Mouse (Mus musculus) retina, postnatal 7 days (tissue): ENCODE measurements at regions not wholly inside any gene's neighbourhood (a gene's known extent, or its start where the extent isn't known, plus 50 kb on each side); places are given as distances from the start of the nearest gene placed in this dataset.

Experiments used
- DNase-seq: peaks from one replicate; pipeline ENCODE4 v3.0.0-alpha.2; 2012; ENCODE audit warnings: low read depth, low spot score

- no peak for DNase-seq
Observed at GRCm38 (mm10) chr3:115599281-115599680, 115.6 kb downstream of the S1pr1 start.

- peak; percentile 5 for DNase-seq
Observed at GRCm38 (mm10) chr3:115596523-115596922, 118.3 kb downstream of the S1pr1 start.

GRCm38 (mm10) chr3:115590716-115591115 lies 124.2 kb downstream of the S1pr1 start:
- no peak for DNase-seq

- DNase-seq = no peak
Observed at GRCm38 (mm10) chr3:115588585-115588984, 126.3 kb downstream of the S1pr1 start.

DNA sequence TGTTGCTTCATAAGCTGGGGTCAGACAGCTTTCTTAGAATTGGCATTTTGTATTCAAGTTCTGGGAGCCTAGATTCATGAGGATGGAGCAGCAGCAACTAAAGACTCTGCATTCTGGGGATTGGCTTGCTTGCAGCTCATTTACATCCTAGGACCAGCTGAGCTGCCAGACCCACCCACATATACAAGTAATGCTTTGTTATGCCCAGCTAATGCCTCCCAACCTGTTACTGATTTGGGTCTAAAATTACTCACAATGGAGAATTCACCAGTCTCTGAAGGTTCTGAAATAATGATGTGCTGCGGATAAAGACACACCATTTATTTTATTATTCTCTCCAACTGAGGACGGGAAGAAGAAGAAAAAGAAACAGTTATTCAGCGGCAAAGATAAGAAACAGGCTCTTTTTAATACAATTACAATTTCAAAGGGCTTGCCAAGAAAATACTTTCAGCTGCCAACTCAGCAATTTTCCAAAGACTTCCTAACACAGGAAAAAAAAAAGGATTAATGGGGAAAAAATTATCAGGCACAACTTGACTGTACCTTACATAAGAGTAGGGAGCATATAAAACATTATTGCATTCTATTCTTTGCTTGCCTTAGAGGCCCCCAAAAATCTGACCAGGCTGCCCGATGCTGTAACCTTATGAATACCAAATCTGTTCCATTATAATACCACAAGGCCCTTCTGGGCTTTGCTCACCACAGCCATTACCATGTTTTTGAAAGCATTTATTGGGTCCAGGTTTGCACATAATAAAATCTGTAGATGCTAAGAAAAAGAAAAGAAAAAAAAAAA lies 134.5 kb downstream of the S1pr1 start:
- DNase-seq = no peak

DNA sequence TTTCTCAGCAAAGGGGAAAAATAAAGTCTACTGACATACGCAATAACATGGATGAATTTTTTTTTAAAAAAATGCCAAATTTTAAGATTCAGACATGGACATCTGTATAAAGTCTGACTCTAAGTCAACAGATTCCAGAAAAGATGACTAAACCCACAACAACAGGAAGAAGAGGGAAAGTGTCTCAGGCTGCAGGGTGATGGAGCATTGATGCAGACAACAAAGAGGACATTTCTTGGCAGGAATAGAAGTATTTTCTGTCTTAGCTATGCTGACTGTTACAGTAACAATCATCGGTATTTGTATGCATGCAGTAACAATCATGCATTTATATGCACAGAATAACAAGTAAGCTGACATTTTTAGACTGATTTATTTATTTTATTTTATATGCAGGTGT lies 139.5 kb downstream of the S1pr1 start:
- DNase-seq = no peak

DNA sequence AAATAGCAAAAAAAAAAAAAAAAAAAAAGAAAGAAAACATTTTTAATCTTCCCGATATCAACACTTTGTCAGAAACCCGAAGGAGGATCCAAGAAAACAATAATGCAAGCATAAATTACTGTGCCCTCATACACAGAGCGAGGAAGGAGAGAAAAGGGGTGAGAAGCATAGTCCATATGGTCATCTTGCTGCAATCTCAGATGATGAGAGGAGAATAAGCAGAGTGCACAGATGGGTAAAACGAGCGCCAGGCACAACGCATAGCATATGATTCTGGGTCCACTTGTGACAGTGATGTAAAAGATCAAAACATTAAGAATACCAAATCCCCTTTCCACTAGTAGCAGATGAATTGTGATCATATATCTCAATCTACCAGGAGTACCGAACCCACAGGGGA lies 152.1 kb downstream of the S1pr1 start:
- no peak for DNase-seq

GRCm38 (mm10) chr3:115554809-115555708 lies 159.8 kb downstream of the S1pr1 start:
- no peak for DNase-seq

DNA sequence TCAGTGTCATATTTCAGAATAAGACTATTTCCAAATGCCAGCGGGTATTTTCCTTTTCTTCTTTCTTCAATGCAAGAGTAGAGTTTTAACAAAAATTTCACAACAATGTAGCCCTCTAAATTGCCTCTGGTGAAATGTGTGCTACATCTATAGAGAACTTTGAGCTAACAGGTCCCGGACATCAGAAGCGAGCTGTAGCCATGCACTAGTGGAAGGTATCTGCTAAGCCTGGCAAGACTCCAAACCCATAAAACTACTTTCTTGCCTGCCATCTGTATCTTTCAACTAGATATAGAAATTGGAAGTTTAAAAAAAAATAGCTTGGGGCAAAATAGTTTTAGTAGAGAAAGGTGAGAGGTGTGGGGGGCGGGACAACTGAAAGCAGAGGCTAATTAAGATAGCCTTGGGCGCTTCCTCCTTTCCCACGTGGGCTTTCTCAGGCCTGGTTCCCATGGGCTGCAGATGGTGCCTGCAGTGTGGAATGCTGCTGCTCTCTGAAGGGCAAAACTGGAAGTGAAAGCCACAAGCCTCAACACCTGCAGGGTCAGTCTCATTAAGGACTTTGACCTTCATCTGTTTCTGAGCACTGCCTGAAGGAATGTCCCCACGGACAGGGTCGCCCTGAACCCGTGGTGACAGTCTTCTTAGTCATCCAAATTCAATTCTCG lies 160.9 kb downstream of the S1pr1 start:
- DNase-seq = no peak

- peak; percentile 0 for DNase-seq
Observed at GRCm38 (mm10) chr3:115541789-115542188, 173.1 kb downstream of the S1pr1 start.

GRCm38 (mm10) chr3:115538355-115538754 lies 176.5 kb downstream of the S1pr1 start:
- DNase-seq = no peak

GRCm38 (mm10) chr3:115532141-115532735 lies 182.6 kb downstream of the S1pr1 start:
- DNase-seq = no peak

- DNase-seq = no peak
Observed at GRCm38 (mm10) chr3:115530441-115530840, 184.4 kb downstream of the S1pr1 start.

DNA sequence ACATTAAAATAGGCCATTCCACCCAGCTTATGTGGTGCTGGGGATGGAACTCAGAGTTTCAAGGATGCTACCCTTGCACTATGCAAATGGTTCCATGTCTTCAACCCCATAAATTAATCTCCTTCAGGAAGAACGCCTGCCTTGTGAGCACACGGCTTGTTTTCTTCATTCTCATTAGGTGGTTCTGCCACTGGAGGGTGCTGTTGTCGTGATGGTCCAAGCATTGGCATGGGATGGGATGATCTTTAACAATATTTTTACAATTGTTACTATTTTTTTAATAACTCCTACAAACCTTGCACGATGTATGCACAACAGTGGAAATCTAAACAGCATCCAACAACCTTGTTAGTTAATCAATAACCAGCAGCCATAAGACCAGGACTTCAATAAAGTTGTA lies 185.0 kb downstream of the S1pr1 start:
- DNase-seq = no peak

GRCm38 (mm10) chr3:115523515-115523914 lies 191.4 kb downstream of the S1pr1 start:
- DNase-seq = no peak

GRCm38 (mm10) chr3:115515645-115516044 lies 199.2 kb downstream of the S1pr1 start:
- DNase-seq = no peak

- no peak for DNase-seq
Observed at GRCm38 (mm10) chr3:115509658-115510057, 205.2 kb downstream of the S1pr1 start.

- no peak for DNase-seq
Observed at GRCm38 (mm10) chr3:115497420-115497819, 217.5 kb downstream of the S1pr1 start.

- DNase-seq = no peak
Observed at GRCm38 (mm10) chr3:115496110-115496509, 218.8 kb downstream of the S1pr1 start.

- DNase-seq = no peak
Observed at GRCm38 (mm10) chr3:115495692-115496091, 219.2 kb downstream of the S1pr1 start.

- no peak for DNase-seq
Observed at GRCm38 (mm10) chr3:115468980-115469379, 245.9 kb downstream of the S1pr1 start.

- no peak for DNase-seq
Observed at GRCm38 (mm10) chr3:115467850-115468249, 247.0 kb downstream of the S1pr1 start.
